Mouse (Mus musculus) left cerebral cortex, postnatal 36 days (tissue): ENCODE data around the gene Pde3b. TPM values are rescaled to one million over a fixed set of nuclear protein-coding genes. Genes with fewer than 3 reads are reported as not detected.

Experiments used
- DNase-seq, 2 experiments: peaks; one replicate each; pipeline ENCODE4 v3.0.0; 2021 to 2022; ENCODE audit warnings: low spot score in 2 of 2, mixed read lengths in 1 of 2
- intact Hi-C: fragments of 180-260 bp; cut with DNase I; formaldehyde crosslinking; loops from one replicate; pipeline ENCODE4 v1.15.1; 2025
- total RNA-seq, 2 experiments: library from RNA; stranded (reverse); gene quantifications; 2 replicates each; pipeline ENCODE4 v1.2.3; 2021

Gene Pde3b
- total RNA-seq, 2 experiments from 2014 or later: 6.8 to 9.1 TPM

DNA sequence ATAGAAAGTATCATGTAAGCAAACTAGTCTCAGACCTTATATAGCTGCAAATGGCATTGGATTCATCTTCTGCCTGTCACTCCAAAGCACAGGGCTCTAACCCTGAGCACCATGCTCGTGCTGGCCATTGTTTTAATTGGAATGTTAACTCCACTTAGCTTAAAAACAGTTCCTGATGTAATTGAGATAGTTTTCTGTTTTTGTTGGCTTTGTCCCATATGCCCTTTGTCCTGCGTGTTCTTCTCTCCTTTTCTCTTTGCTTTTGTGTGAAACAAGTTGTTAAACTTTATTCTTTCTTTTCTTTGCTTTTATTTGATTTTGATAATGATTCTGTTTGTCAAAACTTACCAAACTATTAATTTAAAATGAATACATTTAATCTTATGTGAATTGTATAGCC lies 167.4 kb downstream of the Pde3b start:
- intact Hi-C loops: loop anchor here (5.0 kb wide), 2 partner anchors 95 to 150 kb away; no protein-coding TSS in a partner anchor
- DNase-seq: no peak

Other genes with a start within 250 kb of the Pde3b start
- gene Copb1, start 160.6 kb upstream of the Pde3b start, total RNA-seq: 10 to 100 TPM; 52.5 to 62.7 TPM
- 100 to 1,000 TPM; 103 to 108 TPM for gene Psma1, start 139.2 kb upstream of the Pde3b start, total RNA-seq
- gene Cyp2r1, start 147.7 kb downstream of the Pde3b start, total RNA-seq: 1 to 10 TPM; 1.7 to 2.1 TPM
- gene Calca, start 221.1 kb downstream of the Pde3b start, total RNA-seq: 1 to 10 TPM; 1.3 to 1.7 TPM